16 mouse cellular contexts compared by ENCODE assay signal in genomic region chr2:59810039-59810438, GRCm38 (mm10).
DNase-seq lines count a peak whose midpoint lies in the region; ATAC-seq and TF ChIP-seq lines count a peak whose summit lies in the region.
"Had no signal": no experiment of that assay in that cellular context is flagged by ENCODE, and none has a peak within 500 bp of the region (broad histone marks: within the 10 kb centered on the region; RNA-seq: fewer than 3 reads in every experiment).

No protein-coding gene starts in this region.

- no peak for ATAC-seq in forebrain, embryonic 15.5 days (replicated peaks)
- no peak; the same call in 1 of the 2 replicates for ATAC-seq in forebrain, embryonic 13.5 days
- ATAC-seq: intestine, embryonic 15.5 days; midbrain, embryonic 16.5 days had no signal

- no peak for DNase-seq in layer of hippocampus, adult 2 months (ENCODE audit: low spot score in 2 of 2)
- no peak for DNase-seq in layer of hippocampus, adult 9-10 months (ENCODE audit: low spot score)
- peak; percentile 43 to 59 for DNase-seq in cerebellum, postnatal 36 days
- no peak for DNase-seq in kidney, postnatal 14 days
- DNase-seq: layer of hippocampus, postnatal 36 days; liver, embryonic 13.5 days; lung, postnatal 10 days had no signal

- H3K9me3 ChIP-seq in forebrain, embryonic 15.5 days = no peaks in the 10 kb centered on the region
- no peaks in the 10 kb centered on the region for H3K9me3 ChIP-seq in forebrain, embryonic 13.5 days (replicated peaks)
- H3K9me3 ChIP-seq: forebrain, embryonic 12.5 days; intestine, embryonic 15.5 days; limb, embryonic 10.5 days; liver, embryonic 13.5 days; megakaryocyte, embryonic 14.5 days had no signal

- peaks cover 15% of the 10 kb centered on the region for H3K4me1 ChIP-seq in forebrain, embryonic 15.5 days
- H3K4me1 ChIP-seq in forebrain, embryonic 13.5 days = peaks cover 19% of the 10 kb centered on the region
- peaks cover 18% of the 10 kb centered on the region for H3K4me1 ChIP-seq in brown adipose tissue, adult 24 weeks (ENCODE audit: control insufficient read depth, insufficient read depth, insufficient read length, low read length)
- H3K4me1 ChIP-seq: intestine, embryonic 15.5 days; limb, embryonic 10.5 days had no signal

- H3K9ac ChIP-seq in forebrain, embryonic 15.5 days (replicated peaks) = no peak overlapping the region
- H3K9ac ChIP-seq in forebrain, embryonic 13.5 days = no peak overlapping the region
- H3K9ac ChIP-seq: forebrain, embryonic 12.5 days; intestine, embryonic 15.5 days; liver, embryonic 13.5 days had no signal

- H3K4me2 ChIP-seq in forebrain, embryonic 15.5 days (replicated peaks) = no peak overlapping the region
- no peak overlapping the region for H3K4me2 ChIP-seq in forebrain, embryonic 13.5 days
- H3K4me2 ChIP-seq: forebrain, embryonic 12.5 days; intestine, embryonic 15.5 days; liver, embryonic 13.5 days had no signal

- no peaks in the 10 kb centered on the region for H3K27me3 ChIP-seq in forebrain, embryonic 15.5 days
- no peaks in the 10 kb centered on the region for H3K27me3 ChIP-seq in forebrain, embryonic 13.5 days
- H3K27me3 ChIP-seq: forebrain, embryonic 12.5 days; intestine, embryonic 15.5 days; liver, embryonic 13.5 days had no signal

- no peak overlapping the region for H3K4me3 ChIP-seq in forebrain, embryonic 15.5 days
- no peak overlapping the region for H3K4me3 ChIP-seq in forebrain, embryonic 13.5 days
- no peak overlapping the region for H3K4me3 ChIP-seq in layer of hippocampus, adult 2 months
- H3K4me3 ChIP-seq in brown adipose tissue, adult 24 weeks (ENCODE audit: insufficient read depth, low read depth, low read length) = no peak overlapping the region
- H3K4me3 ChIP-seq: forebrain, embryonic 12.5 days; intestine, embryonic 15.5 days; limb, embryonic 10.5 days; liver, embryonic 13.5 days; megakaryocyte, embryonic 14.5 days had no signal

- H3K36me3 ChIP-seq in forebrain, embryonic 15.5 days = no peaks in the 10 kb centered on the region
- H3K36me3 ChIP-seq in forebrain, embryonic 13.5 days (ENCODE audit: poor library complexity, severe bottlenecking) = peaks cover 19% of the 10 kb centered on the region; the same call in 1 of the 2 replicates
- H3K36me3 ChIP-seq: intestine, embryonic 15.5 days; liver, embryonic 13.5 days had no signal

- no peak for TF ChIP-seq CTCF in layer of hippocampus, adult 2 months (conservative IDR thresholded peaks at IDR 0.05)

- WGBS in forebrain, embryonic 15.5 days = 61% methylated on average over 7 of the region's 7 CpGs
- 74% methylated on average over 7 of the region's 7 CpGs for WGBS in forebrain, embryonic 13.5 days

- H3K27ac ChIP-seq in forebrain, embryonic 15.5 days (replicated peaks) = peak overlapping the region; percentile 26; the same call in 1 of the 2 replicates
- H3K27ac ChIP-seq in forebrain, embryonic 13.5 days = no peak overlapping the region
- H3K27ac ChIP-seq in layer of hippocampus, adult 2 months = peak overlapping the region; percentile 29; the same call in 1 of the 2 replicates
- 0 out of 2 replicates have a peak overlapping the region, but pooled peaks have one; percentile 43 for H3K27ac ChIP-seq in brown adipose tissue, adult 24 weeks (replicated peaks; ENCODE audit: low read depth, low read length)
- H3K27ac ChIP-seq: forebrain, embryonic 12.5 days; intestine, embryonic 15.5 days; kidney, postnatal 0 days; limb, embryonic 10.5 days; liver, embryonic 13.5 days had no signal

Comparison
In these comparisons a context has a peak if more than half of its experiments do, and no peak if none do; other contexts are left out.
1. DNase-seq: peak in cerebellum, postnatal 36 days (2 of 2); none in layer of hippocampus, adult 2 months (0 of 2), layer of hippocampus, adult 9-10 months (single experiment) and kidney, postnatal 14 days (single experiment).